Mouse (Mus musculus) testis, adult 2 months (tissue): Measurements from ENCODE around the gene Tenm3. TPM values are rescaled to one million over a fixed set of nuclear protein-coding genes. Genes with fewer than 3 reads are reported as not detected.

ENCODE experiments used
- H3K27ac ChIP-seq: fragments of 200-500 bp; 2 replicates; pipeline ENCODE4 v1.5.1; 2012; ENCODE audit warnings: low read depth, low read length; ENCODE audit not compliant: control insufficient read depth, insufficient read depth
- H3K27me3 ChIP-seq: fragments of 200-500 bp; 2 replicates; pipeline ENCODE4 v1.6.1; 2012; ENCODE audit warnings: mild to moderate bottlenecking, low read length, moderate library complexity; ENCODE audit not compliant: control insufficient read depth, insufficient read depth
- H3K36me3 ChIP-seq: fragments of 200-500 bp; 2 replicates; pipeline ENCODE4 v1.6.1; 2012; ENCODE audit warnings: mild to moderate bottlenecking, low read length; ENCODE audit not compliant: control insufficient read depth, insufficient read depth
- H3K4me1 ChIP-seq: fragments of 200-500 bp; 2 replicates; pipeline ENCODE4 v1.6.1; 2012; ENCODE audit warnings: low read length; ENCODE audit not compliant: control insufficient read depth, insufficient read depth
- H3K4me3 ChIP-seq: fragments of 200-500 bp; 2 replicates; pipeline ENCODE4 v1.5.1; 2012; ENCODE audit warnings: low read depth, mild to moderate bottlenecking, low read length, moderate library complexity, mixed read lengths; ENCODE audit not compliant: control insufficient read depth
- CTCF ChIP-seq: fragments of 200-500 bp; IDR thresholded peaks from 2 replicates; pipeline ENCODE4 v1.5.1; 2012; ENCODE audit warnings: low read depth, mild to moderate bottlenecking, inconsistent platforms, low read length, moderate library complexity; ENCODE audit not compliant: control insufficient read depth, insufficient read depth, insufficient replicate concordance
- POLR2A ChIP-seq: fragments of 200-500 bp; IDR thresholded peaks from 2 replicates; pipeline ENCODE4 v1.6.1; 2012; ENCODE audit warnings: low read depth, mild to moderate bottlenecking, inconsistent platforms, low read length, moderate library complexity; ENCODE audit not compliant: control insufficient read depth
- polyA plus RNA-seq: library from polyadenylated mRNA; depleted of rRNA; stranded (reverse); fragments of >200 nt; gene quantifications from 2 replicates; pipeline ENCODE4 v1.2.3, GENCODE M21; 2012

The Tenm3 gene
- polyA plus RNA-seq, 1 experiment, result 4.2 TPM

DNA sequence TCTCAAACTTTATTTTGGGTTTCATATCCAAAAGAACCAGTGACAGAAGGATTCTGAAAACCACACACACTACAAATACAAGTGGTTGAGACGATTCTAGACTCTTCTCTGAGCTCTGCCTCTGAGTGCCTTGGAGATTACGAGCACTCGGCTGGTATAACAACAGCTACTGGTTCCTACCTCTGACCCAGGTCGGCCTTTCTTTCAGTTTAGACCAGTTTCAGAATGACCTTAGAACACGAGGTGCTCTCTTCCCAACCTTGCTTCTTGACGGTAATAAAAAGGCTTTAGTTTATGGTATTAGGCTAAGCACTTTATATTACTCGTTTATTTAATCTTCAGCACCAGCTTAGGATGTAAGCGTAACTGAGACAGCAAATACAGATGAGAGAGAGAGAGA, 528.1 kb downstream of the Tenm3 start:
- Histone ChIP-seq H3K4me3 (no peak overlapping the region), H3K27ac (no peak overlapping the region), H3K36me3 (no peaks in the 10 kb centered on the region), H3K27me3 (no peaks in the 10 kb centered on the region), H3K4me1 (no peaks in the 10 kb centered on the region)
- TF ChIP-seq CTCF, result no peak

DNA sequence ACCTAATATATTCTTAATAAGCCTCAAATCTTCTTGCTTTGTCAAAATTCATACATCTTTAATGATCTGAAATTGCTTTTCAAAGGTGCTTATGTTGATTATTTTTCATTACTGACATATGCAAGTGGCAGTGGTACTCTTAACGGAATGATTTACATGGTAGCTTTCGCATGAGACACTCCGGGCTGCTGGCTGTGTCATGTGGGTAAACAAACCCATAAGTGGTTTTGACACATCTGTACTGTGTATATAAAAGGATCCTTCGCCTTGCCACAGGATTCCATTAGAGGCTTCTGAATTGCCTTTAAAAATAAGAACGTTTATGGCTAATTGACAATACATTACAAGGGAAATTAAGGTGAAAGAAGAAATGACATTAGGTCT, 529.8 kb downstream of the Tenm3 start:
- Histone ChIP-seq H3K4me1 (no peaks in the 10 kb centered on the region), H3K27ac (no peak overlapping the region), H3K27me3 (no peaks in the 10 kb centered on the region), H3K4me3 (no peak overlapping the region), H3K36me3 (no peaks in the 10 kb centered on the region)
- no peak for TF ChIP-seq CTCF
- TF ChIP-seq POLR2A, result no peak

DNA sequence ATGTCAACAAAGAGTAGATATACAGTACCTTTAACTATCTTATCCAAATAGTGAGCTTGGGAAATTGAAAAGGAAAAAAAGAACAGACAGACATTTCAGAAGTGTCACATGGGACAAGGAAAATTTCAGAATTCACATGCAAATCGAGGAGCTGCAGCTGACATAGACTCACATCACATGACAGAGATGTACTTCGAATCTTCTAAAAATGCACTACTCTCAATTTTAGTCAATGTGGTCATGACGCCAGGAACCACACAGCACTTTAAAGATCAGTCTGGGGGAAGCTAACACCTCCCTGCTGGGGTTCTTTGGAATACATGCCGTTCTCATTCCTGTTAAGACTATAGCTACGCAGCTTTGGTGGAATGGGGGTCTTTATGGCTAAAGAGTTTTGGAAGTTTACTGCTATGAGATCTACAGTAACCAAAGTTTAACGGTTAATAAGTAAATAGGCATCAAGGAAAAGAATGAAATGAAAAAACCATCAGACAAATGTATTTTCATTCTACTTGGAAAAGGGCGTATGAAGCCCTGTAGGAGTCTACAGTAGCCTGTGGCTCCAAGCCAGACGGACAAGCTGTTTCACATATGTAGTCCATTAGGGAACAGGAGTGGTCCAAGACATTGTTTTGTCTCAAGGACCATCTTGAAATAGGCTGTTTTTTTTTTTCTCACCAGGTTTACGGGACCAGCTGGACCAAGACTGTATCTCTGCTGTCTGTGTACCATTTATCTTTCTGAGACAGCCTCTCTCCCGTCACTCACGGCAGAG, 530.4 kb downstream of the Tenm3 start:
- no peak for TF ChIP-seq CTCF
- TF ChIP-seq POLR2A, result no peak
- H3K4me1 ChIP-seq, result no peaks in the 10 kb centered on the region
- no peaks in the 10 kb centered on the region for H3K36me3 ChIP-seq
- H3K4me3 ChIP-seq, result no peak overlapping the region
- H3K27me3 ChIP-seq, result no peaks in the 10 kb centered on the region
- no peak overlapping the region for H3K27ac ChIP-seq

DNA sequence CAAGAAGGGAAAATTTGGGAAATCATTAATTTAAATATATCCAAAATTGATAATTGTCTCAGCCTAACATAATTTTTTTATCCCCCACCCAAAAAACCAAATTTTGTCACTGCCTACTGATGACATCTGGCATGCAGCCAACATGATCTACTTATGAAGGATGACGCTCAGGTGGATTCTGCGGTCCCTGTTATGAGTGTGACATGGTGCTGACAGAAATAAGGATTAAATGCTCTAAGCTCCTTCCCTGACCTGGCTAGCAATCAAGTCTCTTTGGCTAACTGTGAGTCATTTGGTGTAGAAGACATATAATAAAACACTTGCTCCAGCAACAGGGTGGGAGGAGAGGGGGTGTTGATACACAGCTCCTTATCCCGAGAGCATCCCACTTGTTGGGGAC, 532.0 kb downstream of the Tenm3 start:
- H3K4me1 ChIP-seq, result no peaks in the 10 kb centered on the region
- no peaks in the 10 kb centered on the region for H3K36me3 ChIP-seq
- no peaks in the 10 kb centered on the region for H3K27me3 ChIP-seq
- no peak overlapping the region for H3K4me3 ChIP-seq
- TF ChIP-seq POLR2A (no peak), CTCF (no peak)
- no peak overlapping the region for H3K27ac ChIP-seq

DNA sequence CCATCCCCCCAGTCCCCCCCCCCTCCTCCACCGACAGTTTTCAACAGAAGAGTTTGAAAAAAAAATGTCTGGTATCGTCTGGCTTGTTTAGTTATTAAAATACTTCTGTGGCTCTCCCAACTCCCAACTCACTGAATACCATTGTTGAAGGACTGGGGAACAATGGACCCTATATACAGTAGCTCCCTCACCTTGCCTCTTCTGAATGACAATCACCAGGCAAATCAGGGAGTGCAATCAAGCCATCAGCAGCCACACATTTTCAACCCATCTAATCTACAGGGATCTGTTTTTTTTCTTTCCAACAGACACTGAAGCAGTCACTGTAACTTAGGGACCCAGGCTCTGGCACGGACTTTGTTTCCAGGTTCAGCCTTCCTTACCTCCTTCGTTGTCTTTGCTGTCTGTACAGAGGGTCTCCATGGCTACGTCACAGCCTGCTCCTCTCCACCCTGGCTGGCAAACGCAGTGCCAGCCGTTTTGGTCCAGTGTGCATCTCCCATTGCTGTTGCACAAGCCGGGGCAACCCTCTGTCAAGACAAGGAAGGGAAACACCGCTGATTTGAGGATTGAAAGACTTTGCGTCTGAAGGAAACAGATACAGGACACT, 533.4 kb downstream of the Tenm3 start:
- TF ChIP-seq POLR2A, result no peak
- no peak for TF ChIP-seq CTCF
- no peaks in the 10 kb centered on the region for H3K36me3 ChIP-seq

DNA sequence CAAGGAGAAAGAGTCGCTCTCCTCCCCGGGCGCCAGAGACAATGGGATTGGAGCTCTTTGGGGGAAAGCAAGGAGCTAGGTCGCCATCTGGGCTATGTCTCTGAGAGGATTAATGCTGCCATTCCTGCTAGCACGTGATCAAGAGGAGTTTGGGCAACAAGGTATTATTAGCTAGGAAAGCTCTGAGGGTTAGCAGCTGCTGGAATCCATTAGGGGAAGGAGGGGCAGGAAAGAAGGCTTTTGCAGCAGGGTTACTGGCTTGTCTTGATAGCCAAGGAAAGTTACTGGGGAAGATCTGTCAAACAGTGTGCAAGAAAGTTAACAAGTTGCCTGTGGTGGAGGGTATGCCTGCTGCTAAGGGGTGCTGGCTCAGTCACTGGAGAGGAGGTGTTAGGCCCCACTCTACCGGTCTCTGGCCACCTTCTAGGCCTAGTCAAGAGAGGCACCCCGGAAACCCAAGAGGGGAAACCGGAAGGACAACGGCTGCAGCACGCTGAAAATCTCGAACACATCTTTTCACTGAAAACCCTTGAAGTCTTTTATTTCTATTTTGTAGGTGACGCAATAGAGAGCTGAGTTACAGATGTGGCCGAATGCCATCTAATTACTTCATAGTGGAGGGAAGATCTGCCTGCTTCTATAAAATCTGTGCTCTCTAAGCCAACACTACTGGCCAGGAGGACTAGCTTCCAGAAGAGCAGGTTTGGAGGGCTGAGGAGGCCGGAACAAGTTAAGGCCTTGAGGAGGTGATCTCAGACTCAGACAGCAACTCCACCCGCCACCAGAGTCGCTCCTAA, 534.4 kb downstream of the Tenm3 start:
- Histone ChIP-seq H3K4me3 (no peak overlapping the region), H3K36me3 (no peaks in the 10 kb centered on the region), H3K27me3 (no peaks in the 10 kb centered on the region), H3K27ac (no peak overlapping the region), H3K4me1 (no peaks in the 10 kb centered on the region)
- TF ChIP-seq POLR2A (no peak), CTCF (no peak)

More for the DNA sequence above, 533.4 kb downstream of the Tenm3 start:
- Histone ChIP-seq H3K4me3 (no peak overlapping the region), H3K4me1 (no peaks in the 10 kb centered on the region), H3K27me3 (no peaks in the 10 kb centered on the region), H3K27ac (no peak overlapping the region)

DNA sequence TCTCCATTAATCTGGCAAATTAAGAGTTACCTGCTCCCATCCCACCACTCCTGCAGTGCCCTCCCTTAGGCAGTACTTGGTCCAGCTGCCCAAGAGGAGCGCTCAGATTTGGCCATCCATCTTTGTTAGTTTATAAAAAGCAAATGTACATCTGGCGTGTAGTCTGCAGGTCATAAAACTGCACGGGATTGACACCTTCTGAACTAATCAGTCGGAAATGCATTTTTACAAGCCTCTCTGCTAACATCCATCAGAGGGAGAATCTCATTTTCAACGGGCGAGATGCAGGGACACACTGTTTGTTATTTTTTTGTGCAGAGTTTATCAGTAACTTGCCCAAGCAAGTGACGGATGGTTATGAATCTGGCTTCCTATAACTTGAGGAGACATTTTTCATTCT, 539.5 kb downstream of the Tenm3 start:
- Histone ChIP-seq H3K4me3 (no peak overlapping the region), H3K4me1 (no peaks in the 10 kb centered on the region), H3K27me3 (no peaks in the 10 kb centered on the region), H3K27ac (no peak overlapping the region), H3K36me3 (no peaks in the 10 kb centered on the region)
- no peak for TF ChIP-seq POLR2A
